Mouse (Mus musculus): ENCODE results near the gene Dtx2.
"Not testable (repeated sequence)": the region's sequence is repeated elsewhere in the genome, so short reads cannot be mapped to it uniquely, and the experiment has no call there.

Dtx2 gene

DNA sequence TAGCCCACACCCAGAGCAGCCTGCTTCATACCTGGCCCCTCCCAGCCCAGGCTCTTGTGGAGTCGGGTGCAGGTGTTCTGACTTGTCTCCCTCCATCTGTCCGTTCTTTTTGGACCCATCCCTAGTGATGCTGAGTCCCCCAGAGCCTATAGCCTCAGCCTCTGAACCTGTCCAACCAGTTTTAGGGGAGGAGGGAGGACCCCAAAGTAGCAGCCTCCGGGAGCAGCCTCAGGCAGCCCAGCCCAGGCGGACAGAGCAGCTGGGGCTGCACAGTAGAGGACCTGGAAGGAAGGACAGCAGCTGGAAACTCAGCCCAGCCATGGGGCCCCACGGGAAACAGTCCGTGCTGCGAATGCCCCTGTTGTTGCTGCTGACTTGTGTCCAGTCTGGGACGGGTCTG, 62.5 kb downstream of the Dtx2 start:
- no peak for DNase-seq (ENCODE audit: low read depth in 2 of 2, low spot score in 2 of 2)

DNA sequence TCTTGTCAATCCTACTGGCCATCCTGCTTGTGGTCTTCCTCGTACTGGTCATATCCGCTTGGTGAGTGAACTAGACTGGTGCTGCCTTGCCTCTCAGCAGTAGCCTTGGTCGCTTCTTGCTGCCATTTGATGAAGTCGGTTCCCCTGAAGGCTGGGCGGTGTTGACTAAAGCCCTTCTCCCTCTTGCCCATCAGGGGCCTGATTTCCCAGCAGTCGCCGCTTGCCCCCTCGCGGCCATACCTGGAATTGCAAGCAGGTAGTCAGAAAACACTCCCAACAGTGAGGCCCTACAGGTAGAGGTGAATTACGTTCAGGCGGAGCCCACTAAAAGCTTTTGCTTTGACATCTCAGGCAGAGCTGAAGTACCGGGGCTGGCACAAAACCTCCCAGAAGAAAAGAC, 67.0 kb downstream of the Dtx2 start:
- peak; percentile 46 to 51 for DNase-seq (ENCODE audit: low read depth in 2 of 2, low spot score in 2 of 2)

DNA sequence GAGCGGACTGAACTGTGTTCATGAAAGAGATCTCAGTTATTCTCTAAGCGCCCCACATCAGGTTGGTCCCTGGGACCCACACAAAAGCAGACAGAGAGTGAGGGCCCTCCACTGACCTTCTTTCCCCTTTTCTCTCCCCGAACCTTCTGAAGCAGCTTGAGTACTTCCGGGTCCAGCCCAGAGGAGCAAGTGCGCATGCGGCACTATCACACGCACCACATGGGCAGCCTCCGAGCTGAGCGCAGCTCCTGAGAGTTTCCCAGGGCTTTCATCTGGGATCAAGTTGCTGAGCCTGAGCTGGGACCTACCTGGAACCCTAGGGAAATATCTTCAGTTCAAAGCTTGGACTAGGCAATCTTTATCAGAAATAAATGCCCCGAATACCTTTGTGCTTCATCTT, 69.3 kb downstream of the Dtx2 start:
- no peak for DNase-seq (ENCODE audit: low read depth in 2 of 2, low spot score in 2 of 2)

DNA sequence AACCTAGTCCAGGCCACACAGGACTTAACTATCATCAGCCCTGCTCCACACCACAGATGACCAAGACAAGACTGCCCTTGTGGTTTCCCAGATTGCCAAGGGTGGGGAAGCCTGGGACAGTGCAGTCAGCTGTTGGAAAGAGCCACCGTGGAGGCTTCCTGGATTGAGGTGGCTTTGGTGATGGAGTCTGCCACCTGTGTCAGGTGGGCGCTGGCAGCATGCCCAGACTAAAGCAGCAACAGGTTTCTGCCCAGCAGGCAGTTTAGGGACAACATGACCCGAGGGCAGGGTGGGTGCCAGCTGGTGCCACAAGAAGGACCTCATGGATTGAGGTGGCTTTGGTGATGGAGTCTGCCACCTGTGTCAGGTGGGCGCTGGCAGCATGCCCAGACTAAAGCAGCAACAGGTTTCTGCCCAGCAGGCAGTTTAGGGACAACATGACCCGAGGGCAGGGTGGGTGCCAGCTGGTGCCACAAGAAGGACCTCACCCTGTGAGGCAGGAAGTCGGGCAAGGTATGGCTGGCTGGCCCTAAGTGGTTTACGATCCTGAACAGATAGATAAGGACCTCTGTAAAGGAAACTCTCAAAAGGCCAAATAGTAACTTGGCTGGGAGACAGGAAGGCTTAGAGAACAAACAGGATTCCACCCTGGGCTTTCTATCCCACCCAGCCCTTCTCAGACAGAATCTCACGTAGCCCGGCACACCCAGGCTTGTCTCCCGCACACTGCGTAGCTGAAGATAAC, 72.0 kb downstream of the Dtx2 start:
- not testable (repeated sequence) for DNase-seq (ENCODE audit: low read depth in 2 of 2, low spot score in 2 of 2)

DNA sequence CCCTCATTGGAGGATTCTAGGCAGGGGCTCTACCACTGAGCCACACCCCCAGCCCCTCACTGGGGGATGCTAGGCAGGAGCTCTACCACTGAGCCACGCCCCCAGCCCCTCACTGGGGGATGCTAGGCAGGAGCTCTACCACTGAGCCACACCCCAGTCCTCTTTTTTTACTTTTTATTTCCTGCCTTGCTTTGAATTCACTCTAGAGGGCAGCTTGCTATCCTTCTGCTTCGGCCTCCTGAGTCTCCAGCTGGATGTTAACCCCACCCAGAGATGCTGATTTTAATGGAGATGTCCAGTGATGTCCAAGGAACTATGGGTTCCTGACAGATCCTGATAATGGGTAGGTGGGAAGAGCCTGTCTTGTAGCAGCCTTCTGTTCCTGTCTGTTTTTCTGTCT, 74.8 kb downstream of the Dtx2 start:
- DNase-seq (ENCODE audit: low read depth in 2 of 2, low spot score in 2 of 2): no peak

DNA sequence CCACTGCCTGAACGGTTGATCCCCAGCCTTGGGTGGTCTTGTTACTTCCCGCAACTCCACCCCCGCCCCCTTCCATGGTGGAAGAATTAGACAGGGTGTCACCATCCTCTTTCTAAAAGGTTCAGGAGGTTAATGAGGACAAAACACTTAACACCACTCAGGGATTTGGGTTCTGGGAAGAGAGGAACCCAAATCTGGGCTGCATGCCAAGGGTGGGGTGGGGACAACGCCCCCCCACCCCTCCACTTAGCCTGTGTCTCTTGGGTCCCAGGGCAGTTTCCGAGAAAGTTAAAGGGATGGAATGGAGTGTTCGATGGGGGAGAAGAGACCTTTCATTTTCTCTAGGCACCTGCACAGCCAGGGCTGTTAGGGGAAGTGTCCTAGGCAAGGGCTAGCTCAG, 78.5 kb downstream of the Dtx2 start:
- no peak for DNase-seq (ENCODE audit: low read depth in 2 of 2, low spot score in 2 of 2)

DNA sequence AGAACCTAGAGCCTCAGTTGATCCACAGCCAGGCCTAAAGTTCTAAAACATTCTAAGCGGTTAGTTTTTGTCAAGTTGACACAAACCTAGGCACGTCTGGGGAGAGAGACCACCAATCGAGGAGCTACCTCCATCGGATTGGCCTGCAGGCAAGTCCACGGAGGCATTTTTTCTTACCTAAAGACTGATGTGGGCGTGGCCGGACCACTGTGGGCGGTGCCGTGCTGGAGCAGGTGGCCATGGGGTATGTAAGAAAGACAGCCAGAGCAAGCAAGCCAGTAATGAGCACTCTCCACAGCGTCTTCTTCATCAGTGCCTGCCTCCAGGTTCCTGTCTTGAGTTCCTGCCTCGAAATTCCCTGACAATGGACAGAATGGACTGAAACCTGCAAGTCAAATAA, 78.9 kb downstream of the Dtx2 start:
- DNase-seq (ENCODE audit: low read depth in 2 of 2, low spot score in 2 of 2): no peak

DNA sequence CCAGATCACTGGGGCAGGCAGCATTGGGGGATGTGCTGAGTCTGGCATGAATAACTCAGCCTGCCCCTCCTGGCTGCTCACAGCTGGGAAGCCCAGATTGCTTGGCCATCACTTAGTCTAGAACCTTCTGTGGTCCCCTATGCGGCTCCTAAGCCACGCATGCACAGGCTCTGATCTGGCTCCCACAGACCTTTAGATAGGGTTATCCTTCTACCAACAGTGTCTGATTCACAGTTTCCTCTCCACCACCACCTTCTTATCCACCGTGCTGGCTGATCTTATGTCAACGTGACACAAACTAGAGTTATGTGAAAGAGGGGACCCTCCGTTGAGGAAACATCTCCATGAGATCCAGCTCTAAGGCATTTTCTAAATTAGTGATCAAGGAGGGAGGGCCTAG, 80.5 kb downstream of the Dtx2 start:
- no peak for DNase-seq (ENCODE audit: low read depth in 2 of 2, low spot score in 2 of 2)

DNA sequence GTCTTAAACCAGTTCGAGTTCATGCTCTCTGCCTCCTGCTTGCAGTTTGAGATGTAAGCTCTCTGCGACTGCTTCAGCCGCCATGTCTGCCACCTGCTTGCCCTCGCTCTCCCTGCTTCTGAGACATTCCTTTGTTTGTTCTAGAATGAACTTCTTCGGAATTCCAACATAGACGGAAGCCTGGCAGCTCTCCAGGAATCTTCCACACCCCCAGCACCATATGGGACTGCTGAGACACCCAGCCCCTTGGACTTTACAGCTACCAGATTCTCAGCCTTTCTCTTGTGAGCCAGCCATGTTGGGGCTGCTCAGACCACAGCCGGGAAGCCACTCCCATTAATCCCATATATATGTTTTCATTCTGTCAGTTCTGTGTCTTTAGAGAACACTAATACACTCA, 81.7 kb downstream of the Dtx2 start:
- DNase-seq (ENCODE audit: low read depth in 2 of 2, low spot score in 2 of 2): no peak

DNA sequence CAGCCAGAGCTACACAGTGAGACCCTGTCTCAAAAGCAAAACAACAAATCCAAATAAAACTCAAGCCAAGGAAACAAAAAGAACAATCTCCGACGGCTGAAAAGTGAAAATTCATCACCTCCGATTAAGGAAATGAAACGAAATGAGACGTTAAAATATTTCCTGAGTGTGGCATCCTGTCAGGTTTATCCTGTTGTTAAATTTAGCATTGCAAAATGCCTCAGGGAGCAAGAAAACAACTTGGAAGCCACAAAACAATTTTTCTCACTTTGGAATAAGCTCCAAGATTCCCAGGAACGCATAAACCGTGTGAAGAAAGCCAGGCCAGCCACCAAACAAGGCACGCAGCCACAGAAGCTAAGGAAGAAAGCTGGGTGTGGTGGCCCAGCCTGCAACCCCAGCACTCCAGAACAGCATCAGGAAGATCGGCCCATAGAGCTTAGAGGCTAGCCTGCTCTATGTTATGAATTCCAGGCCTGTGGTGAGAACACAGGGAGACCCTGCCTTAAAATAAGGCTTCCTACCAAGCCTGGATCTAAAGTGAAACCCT, 82.5 kb downstream of the Dtx2 start:
- no peak for DNase-seq (ENCODE audit: low read depth in 2 of 2, low spot score in 2 of 2)

DNA sequence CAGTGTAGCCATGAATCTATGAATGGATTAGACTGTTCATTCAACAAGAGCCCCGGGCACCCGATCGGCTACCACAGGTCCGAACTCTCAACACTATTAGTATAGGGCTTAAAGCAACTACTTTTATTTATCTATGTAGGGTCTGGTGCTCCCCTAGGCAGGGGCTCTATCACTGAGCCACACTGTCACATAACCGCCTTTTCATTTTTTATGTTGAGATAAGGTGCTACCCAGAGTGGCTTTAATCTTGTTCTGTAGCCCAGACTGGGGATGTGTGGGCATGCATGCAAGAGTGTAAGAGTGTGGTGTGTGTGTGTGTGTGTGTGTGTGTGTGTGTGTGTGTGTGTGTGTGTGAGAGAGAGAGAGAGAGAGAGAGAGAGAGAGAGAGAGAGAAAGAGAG, 83.5 kb downstream of the Dtx2 start:
- no peak for DNase-seq (ENCODE audit: low read depth in 2 of 2, low spot score in 2 of 2)

DNA sequence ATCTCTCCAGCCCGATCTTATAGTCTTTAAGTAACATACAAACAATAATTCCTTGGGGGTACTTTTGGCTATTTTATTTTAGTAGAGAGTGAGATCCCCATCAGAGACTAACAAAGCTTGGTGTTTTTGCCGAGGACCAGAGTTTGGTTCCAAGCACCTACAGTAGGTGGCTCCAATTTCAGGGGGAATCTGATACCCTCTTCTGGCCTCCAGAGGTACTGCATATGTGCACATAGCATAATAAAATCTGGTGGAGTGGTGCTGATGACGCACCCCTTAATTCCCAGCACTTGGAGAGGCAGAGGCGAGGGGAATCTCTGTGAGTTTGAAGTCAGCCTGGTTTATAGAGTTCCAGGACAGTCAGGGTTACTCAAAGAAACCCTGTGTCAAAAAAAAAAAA, 87.7 kb downstream of the Dtx2 start:
- DNase-seq (ENCODE audit: low read depth in 2 of 2, low spot score in 2 of 2): peak in 1 of 2 experiments; percentile 23
